Mouse (Mus musculus) 3T3-L1 (cell line): ENCODE measurements around the gene Sphk2.

Experiments
- DNase-seq: peaks from one replicate; pipeline ENCODE4 v3.0.0-alpha.2; 2015; ENCODE audit warnings: low read depth, low spot score

The Sphk2 gene

DNA sequence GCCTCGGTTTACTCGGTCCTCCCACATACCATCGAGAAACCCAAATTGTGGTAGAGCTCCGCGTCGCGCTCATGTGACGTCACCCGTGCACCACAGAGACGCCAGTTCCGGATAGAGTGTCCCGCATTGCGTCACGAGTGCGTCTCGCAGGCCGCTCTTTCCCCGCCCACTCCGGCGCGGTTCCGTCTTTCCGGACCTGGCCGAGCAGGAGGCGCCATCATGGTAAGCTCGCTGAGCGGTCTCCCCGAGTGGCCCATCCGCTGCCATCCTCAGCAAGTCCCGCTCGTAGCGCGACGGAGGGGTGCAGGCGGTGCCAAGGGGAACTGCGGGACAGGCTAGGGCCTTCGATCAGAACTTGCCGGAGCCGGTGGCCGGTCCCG is at the start of gene Sphk2:
Gene Sphk2 (minus strand): TSS at position 85 of the 380 bp plus-strand sequence.
- DNase-seq = peak; percentile 94

DNA sequence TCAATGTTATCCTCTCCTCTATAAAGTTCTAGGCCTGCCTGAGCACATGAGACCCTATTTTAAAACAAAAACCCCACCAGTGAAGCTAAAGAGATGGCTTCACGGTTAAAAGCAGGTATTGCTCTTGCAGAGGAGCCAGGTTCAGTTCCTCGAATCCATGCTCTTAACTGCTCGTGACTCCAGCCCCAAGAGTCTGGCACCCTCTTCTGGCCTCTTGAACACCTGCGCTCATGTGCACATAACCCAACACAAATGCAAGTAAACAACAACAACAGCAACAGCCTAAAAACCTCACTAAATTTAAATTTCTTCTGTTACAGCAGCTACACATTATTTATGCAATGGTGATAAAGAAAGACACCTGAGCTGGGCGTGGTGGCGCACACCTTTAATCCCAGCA is 49.7 kb upstream of the Sphk2 start:
- no peak for DNase-seq

DNA sequence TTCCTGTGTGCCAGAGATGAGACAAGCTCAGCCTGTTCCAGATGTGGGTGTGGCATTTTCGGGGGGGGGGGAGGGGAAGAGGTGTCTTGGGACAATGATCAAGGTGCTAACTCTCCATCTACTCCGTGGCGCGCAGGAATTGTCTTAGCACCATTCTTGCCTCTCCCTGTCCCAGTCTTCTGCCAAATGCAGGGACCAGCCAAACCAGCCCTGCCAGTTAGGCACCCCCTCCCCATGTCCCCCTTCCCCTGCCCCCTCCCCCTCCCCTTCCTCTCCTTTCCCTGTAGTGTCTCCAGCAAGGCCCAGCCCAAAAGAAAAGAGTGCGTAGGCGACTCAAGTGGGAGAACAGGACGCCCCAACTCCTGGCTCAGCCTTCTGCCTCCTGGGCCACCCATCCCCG is 49.0 kb upstream of the Sphk2 start:
- DNase-seq = no peak

DNA sequence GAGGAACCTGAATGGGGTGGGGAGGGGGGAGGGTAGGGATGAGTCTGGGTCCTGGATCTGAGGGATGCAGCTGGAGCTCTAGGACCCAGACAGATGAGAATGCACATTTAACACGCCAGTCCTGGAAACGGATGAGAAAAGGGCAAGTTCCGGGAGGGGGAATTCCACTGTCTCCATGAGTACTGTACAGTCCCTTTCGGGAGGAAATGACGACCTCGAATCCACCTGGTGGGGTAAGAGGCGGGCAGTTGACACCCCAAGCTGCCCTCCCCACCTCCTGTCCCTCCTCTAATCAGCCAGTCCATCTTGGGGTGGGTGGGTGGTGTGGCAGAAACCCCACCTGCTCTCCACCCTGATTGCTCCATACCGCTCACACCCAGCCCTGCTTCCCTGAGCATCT is 48.2 kb upstream of the Sphk2 start:
- no peak for DNase-seq

DNA sequence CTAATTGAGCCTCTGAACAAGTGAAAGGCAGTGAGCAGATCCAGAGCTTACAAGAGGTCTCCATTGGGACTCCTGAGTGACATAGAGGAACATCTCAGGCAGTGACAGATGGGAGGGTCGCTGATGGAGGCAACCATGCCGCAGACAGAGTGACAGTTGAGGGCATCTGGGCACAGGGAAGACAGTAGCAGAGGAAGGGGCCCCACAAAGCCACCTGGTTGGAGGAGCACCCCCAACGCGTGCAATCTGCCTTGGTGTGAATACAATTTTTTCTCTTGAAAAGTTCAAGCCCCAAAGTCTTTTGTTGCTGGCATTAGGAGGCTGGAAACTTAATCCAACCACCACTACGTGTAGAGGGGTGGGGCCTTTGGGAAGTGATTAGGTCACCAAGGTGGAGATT is 42.3 kb upstream of the Sphk2 start:
- no peak for DNase-seq

DNA sequence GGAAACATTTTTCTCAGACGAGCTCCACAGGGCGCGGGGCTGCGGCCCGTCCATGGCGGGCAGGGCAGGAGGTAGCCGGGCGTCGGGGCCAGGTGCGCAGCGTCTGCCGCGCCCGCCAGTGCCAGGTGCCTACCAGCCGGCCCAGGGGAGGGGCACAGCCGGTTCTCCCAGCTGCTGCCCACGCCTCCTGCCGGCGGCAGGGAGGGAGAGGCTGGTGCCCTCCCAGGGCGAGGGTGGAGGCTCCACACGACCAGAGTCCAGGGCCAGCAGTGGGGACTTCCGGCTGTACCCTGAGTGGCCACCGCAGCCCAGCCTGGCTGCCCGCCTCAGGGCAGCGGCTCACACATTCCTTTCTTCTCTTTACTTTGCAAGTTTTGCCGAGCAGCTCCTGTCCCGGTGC is 41.6 kb upstream of the Sphk2 start:
- no peak for DNase-seq

DNA sequence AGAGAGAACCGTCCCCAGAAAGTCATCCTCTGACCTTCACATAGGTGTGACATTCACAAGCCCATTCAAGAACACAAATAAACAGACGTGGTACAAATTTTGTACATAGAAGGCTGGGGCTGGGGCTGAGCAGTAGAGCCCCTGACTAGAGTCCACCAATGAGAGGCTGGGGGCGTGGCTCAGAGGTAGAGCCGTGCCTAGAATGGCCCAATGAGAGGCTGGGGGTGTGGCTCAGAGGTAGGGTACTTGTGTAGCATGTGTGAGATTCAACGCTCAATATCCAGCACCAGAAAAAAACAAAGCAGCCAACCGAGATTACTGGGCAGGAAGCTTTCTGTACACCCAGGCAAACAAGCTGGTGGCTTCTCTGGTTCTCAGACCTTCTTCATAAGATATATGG is 37.9 kb upstream of the Sphk2 start:
- no peak for DNase-seq

DNA sequence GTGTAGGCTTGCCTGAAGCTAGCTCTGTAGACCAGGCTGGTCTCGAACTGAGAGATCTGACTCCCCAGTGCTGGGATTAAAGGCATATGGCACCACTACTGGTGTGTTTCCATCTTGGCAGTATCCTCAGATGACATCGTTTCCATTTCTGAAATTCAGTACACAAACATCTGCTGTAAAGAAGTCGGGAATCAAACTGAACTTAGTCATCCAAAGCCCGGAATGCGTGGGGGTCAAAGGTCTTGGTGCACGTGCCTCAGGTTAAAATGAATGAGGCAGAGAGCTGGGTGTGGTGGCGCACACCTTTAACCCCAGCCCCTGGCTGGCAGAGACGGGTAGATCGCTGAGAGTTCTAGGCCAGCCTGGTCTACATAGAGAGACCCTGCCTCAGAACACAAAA is 32.4 kb upstream of the Sphk2 start:
- DNase-seq = peak; percentile 77

DNA sequence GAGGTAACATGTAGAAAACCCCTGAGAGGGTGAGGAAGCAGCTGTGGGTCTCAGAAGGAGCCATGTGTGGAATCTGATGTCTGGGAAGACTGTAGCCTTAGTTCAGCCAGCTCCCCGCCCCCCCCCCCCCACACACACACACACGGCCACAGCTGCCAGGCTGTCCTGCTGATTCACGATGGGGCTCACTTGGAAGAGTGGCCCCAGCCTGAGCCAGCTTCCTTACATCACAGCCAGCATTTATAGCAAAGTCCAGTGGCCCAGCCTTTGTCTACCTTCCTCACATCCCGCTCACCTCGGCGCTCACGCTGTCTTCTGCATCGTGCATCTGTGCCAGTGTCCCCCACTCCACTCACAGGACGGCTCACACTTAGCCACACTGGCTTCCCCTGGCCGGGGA is 31.6 kb upstream of the Sphk2 start:
- DNase-seq = peak; percentile 23

DNA sequence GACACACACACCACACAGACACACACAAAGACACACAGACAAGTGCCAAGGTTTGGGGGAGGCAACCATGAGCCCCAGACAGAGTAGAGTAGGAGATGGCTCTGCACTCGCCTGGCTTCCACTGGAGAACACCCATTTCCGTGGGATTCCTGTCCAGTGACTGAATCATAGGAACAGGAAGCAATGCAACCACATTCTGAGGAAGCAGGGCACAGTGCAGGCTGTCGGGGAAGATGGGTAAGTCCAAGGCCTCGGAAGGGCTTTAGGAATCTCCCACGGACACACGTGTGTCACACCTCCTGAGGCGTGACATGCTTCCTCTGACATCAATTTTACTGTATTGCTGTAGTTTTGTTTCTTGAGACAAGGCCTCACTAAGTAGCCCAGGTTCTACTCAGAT is 30.3 kb upstream of the Sphk2 start:
- peak; percentile 47 for DNase-seq

DNA sequence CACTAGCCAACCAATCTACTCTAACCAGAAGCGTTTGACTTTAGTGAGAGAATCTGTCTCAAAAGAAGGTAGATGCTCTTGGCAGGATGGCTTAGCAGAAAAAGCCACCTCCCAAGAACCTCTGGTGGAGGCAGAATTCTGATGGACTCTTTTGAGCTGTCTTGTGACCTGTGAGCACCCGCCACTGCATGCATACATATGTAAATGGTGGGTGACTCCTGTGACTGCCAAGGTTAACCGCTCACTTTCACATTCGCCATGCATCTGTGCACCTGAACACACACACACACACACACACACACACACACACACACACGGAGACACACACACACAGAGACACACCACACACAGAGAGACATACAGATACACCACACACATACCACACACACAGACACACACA is 29.6 kb upstream of the Sphk2 start:
- DNase-seq = no peak

DNA sequence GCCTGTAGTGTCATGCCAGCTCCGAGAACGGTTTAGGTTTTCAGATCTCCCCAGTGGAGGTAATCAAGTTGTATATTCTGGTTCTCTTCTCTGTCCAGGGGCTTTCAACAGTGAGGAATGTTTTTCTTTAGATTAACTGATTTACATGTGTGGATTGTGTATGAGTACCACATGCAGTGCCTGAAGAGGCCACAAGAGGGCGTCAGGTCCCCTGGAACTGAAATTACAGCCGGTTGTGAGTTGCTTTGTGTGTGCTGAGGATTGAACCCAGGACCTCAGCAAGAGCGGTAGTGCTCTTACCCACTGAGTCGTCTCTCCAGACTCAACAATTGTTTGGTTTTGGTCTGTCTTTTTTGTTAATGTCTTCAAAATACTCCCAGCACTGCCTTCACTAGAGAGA is 28.7 kb upstream of the Sphk2 start:
- DNase-seq = no peak

DNA sequence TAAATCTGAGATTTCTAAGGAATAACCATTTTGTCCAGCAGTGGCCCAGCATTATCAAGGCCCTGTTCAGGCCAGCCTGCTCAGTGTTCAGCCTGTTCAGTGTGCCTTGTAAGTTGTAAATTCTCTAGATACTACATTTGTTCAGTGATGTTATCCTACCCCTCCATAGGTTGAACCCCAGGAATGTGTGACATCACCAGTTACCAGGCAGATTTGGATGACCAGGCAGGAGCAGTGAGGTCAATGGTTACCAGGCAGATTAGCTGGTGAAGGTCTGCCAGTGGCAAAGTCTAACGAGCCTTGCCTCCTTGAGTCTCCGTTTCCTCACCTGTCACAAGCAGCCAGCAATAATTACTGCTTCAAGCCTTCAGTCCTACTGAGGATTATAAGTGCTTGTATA is 26.6 kb upstream of the Sphk2 start:
- peak; percentile 82 for DNase-seq

DNA sequence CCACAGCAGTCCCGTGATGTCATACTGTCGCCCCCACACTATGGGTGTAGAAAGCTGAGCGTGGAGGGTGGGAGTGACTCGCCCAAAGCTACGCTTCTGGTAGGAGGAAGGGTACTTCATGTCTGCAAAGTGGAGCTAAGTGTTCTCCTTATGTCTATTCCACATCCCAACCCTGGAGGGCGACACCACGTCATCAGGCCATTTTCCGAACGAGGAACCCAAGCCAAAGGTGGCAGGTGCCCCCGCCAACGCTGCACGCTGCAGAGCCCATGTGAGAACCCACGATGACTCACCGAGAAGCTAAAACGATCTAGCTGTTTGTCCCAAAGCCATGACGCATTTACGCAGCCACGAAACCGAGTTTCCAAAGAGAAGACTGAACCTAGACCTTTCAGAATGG is 24.5 kb upstream of the Sphk2 start:
- DNase-seq = no peak

DNA sequence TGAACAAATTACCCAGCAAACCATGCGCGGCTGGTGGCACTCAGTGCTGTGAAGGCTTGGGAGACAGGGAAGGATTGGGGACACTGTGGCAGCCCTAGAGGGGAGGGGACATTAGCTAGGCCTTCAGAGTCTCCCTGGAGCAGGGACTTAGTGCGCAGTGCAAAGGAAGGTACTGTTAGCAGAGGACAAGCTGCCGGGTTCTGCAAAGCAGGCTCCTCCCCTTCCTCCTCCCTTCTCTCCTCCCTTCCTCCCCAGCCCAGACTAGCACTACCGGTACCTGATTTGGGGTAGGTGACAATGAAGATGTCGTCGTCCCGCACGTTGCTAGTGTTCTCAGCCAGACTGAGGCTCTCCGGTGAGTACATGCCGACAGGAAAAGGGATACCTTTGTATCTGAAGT is 24.0 kb upstream of the Sphk2 start:
- no peak for DNase-seq

DNA sequence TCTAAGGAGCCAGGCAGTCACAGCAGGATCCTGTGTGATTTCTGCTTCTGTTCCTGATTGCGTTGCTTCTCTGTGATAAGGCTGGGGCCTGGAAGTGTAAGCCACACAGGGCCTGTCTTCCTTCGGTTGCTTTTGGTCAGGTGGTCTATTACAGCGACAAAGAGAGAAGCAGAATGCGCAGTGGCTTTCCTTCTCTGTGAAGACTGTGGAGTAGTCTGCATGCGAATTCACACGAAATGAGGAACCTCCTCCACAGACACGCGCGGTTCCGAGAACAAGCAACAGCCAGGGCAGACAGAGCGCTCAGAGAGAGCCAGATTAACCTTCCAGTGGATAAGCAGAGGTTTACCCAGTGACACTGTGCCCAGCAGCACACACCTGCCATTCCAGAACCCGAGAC is 23.5 kb upstream of the Sphk2 start:
- no peak for DNase-seq

DNA sequence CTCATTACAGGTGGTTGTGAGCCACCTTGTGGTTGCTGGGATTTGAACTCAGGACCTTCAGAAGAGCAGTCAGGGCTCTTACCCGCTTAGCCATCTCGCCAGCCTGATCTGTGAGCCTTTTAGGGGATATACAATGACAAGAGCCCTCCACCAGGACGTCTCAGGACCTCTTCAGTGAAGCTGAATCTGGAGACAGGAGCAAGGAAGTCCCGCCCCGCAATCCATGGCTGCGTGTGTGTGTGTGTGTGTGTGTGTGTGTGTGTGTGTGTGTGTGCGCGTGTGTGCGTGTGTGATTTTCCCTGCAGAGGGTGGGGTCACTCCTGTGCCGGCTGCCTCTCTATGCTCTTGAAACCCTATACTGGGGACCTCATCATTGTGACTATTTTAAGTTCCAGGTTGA is 22.0 kb upstream of the Sphk2 start:
- DNase-seq = no peak

DNA sequence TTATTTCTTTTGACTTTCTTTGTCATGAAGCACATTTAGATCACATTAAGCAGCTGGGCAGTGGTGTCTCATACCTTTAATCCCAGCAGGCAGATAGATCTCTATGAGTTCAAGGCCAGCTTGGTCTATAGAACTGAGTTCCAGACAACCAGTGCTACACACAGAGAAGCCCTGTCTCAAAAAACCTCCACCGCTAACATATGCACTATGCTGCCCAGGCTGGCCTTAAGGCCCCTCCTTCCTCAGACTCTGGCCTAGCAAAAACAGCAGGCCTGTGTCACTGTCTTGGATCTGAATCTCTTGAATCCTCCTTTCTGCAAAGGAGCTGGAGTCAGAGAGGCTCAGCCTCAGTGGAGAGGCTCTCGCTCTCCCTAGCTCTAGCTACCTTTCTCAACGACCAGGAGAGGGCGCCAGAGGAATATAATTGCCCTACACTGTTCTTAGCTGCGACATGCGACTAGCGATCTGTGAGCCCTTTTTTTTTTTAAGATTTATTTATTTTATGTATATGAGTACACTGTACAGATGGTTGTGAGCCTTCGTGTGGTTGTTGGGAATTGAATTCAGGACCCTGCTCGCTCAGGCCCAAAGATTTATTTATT is 21.5 kb upstream of the Sphk2 start:
- peak; percentile 90 for DNase-seq

DNA sequence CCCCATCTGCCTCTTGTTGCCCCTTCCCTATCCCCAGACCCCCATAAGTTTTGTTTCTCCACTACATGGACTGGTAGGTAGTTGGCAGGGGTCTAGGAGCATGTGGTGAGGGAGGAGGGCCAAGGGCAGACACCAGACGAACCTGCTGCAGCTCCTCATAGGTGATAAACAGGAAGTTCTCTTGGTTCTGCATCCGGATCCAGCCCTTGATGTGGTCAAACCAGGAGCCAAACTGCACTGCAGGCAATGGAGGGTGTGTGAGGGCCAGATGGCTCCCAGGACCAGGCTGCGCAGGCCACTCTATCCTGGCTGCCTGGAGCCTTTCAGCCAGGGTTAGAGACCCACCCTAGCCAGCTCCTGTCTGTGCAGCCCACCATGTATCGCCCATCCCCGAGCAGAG is 15.7 kb upstream of the Sphk2 start:
- no peak for DNase-seq

DNA sequence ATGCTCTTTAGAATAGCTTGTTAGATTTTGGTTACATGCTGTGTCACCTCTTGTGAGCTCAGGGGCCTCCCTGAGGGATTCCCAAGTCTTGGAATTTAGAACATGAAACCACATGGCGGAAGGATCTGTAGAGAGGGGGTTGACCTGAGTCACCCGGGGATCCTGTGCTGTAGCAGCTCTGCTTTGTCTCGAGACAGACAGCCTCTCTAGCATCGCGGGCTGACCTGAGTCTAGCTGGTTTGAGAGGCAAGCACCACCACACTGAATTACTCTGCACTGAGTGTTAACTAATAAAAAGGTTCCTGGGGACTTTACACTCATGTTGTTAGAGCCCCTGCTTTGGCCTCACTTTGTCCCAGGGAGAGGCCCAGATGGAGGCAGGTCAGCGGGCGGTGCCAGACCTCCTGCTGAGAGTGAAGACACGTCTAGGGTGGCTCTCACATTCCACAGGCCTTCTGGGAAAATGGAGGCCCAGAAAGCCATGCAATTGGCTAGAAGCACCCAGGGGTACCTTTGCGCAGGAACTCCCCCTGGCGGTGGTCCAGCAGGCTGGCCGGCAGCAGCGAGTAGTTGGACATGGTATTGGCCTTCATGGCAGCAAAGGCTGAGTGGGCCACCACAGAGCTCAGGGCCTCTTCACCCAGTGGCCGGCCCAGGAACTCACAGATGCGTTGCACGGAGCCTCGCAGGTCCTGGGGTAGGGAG is 13.1 kb upstream of the Sphk2 start:
- DNase-seq = peak; percentile 53

DNA sequence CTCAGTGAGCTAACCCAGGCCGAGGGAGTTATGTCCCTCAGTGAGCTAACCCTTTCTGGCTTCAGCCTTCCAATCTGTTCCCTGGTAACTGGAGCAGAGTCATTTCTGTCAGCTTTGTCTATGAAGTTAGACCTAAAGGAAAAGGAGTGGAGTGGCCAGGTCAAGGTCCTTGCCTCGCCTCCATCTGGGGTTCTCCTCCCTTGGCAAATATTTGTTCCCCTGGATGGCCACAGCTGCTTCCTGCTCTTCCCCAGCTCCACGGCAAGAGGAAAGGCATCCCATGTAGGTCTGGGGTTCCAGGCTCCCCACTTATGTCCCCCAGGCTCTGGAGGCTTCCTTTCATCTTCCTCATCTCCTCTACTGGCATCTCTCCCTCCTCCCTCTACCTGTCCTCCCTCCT is 9.8 kb upstream of the Sphk2 start:
- DNase-seq = no peak

DNA sequence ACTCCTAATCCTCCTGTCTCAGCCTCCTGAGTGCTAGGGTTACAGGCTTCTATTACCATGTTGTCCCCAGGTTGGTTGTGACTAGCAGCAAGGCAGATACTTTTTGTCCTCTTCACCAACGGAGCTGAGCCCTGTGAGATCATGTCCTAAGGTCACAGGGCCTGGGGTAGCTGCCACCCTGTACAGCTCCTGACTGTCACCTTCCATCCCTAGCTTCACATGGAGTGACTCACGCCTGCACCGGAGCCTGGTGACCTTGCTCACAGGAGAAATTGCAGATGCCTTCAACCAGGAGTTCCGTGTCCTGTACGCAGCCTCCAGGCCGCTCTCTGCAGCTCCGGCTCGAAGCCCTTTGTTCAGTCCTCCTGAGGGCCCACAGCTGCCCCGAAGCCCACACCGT is 8.6 kb upstream of the Sphk2 start:
- no peak for DNase-seq

DNA sequence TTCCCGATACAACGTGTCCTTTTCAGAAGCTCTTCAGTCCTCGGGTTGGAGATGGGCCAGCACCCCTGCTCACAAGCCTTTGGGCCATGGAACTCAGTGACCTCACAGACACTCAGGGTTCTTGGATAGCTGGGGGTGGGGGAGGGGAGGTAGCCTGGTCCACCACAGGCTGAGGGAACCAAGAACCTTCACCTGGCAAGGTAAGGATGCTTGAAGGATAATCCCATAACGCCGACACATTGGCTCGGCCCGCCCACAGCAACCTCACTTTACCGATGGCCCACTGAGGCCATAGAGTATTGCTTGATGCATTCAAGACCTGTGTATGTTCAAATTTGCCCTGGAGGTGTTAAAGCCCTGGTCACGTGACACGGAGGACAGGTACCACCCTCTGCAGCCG is 7.9 kb upstream of the Sphk2 start, which contains the start of gene Spaca4:
Gene Spaca4 (minus strand): TSS at position 101 of the 400 bp plus-strand sequence.
- no peak for DNase-seq

DNA sequence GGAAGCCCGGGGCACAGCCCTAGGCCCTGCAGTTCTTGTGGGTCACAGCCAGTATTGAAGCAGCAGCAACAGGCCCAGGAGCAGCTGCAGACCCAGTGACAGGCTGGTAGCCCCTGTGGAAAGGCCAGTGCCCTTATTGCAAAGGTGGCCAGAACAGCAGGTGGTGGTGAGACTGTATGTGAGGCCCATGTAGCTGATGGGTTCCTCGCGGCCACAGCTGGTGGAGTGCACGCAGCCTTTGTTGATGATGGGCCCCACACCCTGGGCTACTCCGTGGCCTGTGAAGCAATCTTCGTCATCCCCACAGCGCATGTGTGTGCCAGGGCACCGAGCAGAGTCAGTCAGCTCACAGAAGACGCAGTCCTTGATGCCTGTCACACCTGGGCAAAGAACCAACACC is 7.3 kb upstream of the Sphk2 start:
- DNase-seq = no peak
